Mouse (Mus musculus): ENCODE results near the gene Endou. TPM values are rescaled to one million over a fixed set of nuclear protein-coding genes. Genes with fewer than 3 reads are reported as not detected.

Endou gene
- total RNA-seq (2014; rRNA removed), result 0.10 TPM in 1 of 2 replicates, not detected in the other
- 0.44 and 0.49 TPM in 2 replicates for polyA plus RNA-seq (2015; fragmentation: Nextera tagmentation; extraction: Ambion mirVana)

GRCm38 (mm10) chr15:97731111-97731510 lies at the start of gene Endou:
Gene Endou, minus strand, starts transcription at chr15:97731339.
- no peak within 1 kb of the TSS for H3K27ac ChIP-seq
- no peak within 1 kb of the TSS for H3K4me3 ChIP-seq (ENCODE audit: low read length)
- TF ChIP-seq CTCF (IDR thresholded peaks at IDR 0.05; ENCODE audit: low read depth), result no peak
- no peaks in the 10 kb centered on the region for H3K4me1 ChIP-seq (ENCODE audit: insufficient read depth, low read length)
- 95% methylated on average over 8 of the region's 8 CpGs for WGBS
- no peaks in the 10 kb centered on the region for H3K27me3 ChIP-seq (ENCODE audit: insufficient read depth, low read length)
- H3K36me3 ChIP-seq (ENCODE audit: insufficient read depth, low read length), result no peaks in the 10 kb centered on the region
- ATAC-seq (no peak), DNase-seq (ENCODE audit: low spot score) (no peak)
- no peak within 1 kb of the TSS for H3K4me2 ChIP-seq (ENCODE audit: low read depth, low read length)
- no peak within 1 kb of the TSS for H3K9ac ChIP-seq (replicated peaks; ENCODE audit: low read length)
- no peaks in the 10 kb centered on the region for H3K9me3 ChIP-seq (ENCODE audit: low read length)

- H3K4me3 ChIP-seq (ENCODE audit: low read length), result no peak overlapping the region
- ATAC-seq, result no peak
- no peaks in the 10 kb centered on the region for H3K9me3 ChIP-seq (ENCODE audit: low read length)
- WGBS, result 52% methylated on average over 12 of the region's 12 CpGs
- H3K4me1 ChIP-seq (ENCODE audit: insufficient read depth, low read length), result 0 out of 2 replicates have a peak, but pooled peaks cover 8% of the 10 kb centered on the region
- DNase-seq (ENCODE audit: low spot score), result peak; percentile 38
- no peak overlapping the region for H3K9ac ChIP-seq (replicated peaks; ENCODE audit: low read length)
- peak overlapping the region; percentile 27; the same call in 1 of the 2 replicates for H3K27ac ChIP-seq
- TF ChIP-seq CTCF (IDR thresholded peaks at IDR 0.05; ENCODE audit: low read depth), result no peak
- H3K4me2 ChIP-seq (ENCODE audit: low read depth, low read length), result no peak overlapping the region
- no peaks in the 10 kb centered on the region for H3K36me3 ChIP-seq (ENCODE audit: insufficient read depth, low read length)
- no peaks in the 10 kb centered on the region for H3K27me3 ChIP-seq (ENCODE audit: insufficient read depth, low read length)
Measured at GRCm38 (mm10) chr15:97780611-97781031, 49.5 kb upstream of the Endou start.

- ATAC-seq, result no peak
- Histone ChIP-seq H3K9ac (replicated peaks; ENCODE audit: low read length) (no peak overlapping the region), H3K9me3 (ENCODE audit: low read length) (no peaks in the 10 kb centered on the region), H3K4me3 (ENCODE audit: low read length) (no peak overlapping the region), H3K4me2 (ENCODE audit: low read depth, low read length) (no peak overlapping the region), H3K4me1 (ENCODE audit: insufficient read depth, low read length) (0 out of 2 replicates have a peak, but pooled peaks cover 8% of the 10 kb centered on the region), H3K27ac (no peak overlapping the region), H3K27me3 (ENCODE audit: insufficient read depth, low read length) (no peaks in the 10 kb centered on the region), H3K36me3 (ENCODE audit: insufficient read depth, low read length) (no peaks in the 10 kb centered on the region)
- TF ChIP-seq CTCF (IDR thresholded peaks at IDR 0.05; ENCODE audit: low read depth), result no peak
- 88% methylated on average over 1 of the region's 1 CpGs for WGBS
- DNase-seq (ENCODE audit: low spot score), result no peak
Measured at GRCm38 (mm10) chr15:97779576-97779975, 48.4 kb upstream of the Endou start.

GRCm38 (mm10) chr15:97778311-97779098 lies 47.4 kb upstream of the Endou start, which contains the start of gene Slc48a1:
Gene Slc48a1, plus strand, starts transcription at chr15:97778520.
- WGBS, result 76% methylated on average over 8 of the region's 8 CpGs

GRCm38 (mm10) chr15:97776919-97777318 lies 45.8 kb upstream of the Endou start:
- no peak overlapping the region for H3K27ac ChIP-seq
- DNase-seq (ENCODE audit: low spot score) (no peak), ATAC-seq (no peak)
- H3K9me3 ChIP-seq (ENCODE audit: low read length), result no peaks in the 10 kb centered on the region
- WGBS, result 86% methylated on average over 6 of the region's 6 CpGs
- H3K4me1 ChIP-seq (ENCODE audit: insufficient read depth, low read length), result 0 out of 2 replicates have a peak, but pooled peaks cover 8% of the 10 kb centered on the region
- H3K27me3 ChIP-seq (ENCODE audit: insufficient read depth, low read length), result no peaks in the 10 kb centered on the region
- H3K9ac ChIP-seq (replicated peaks; ENCODE audit: low read length), result no peak overlapping the region
- TF ChIP-seq CTCF (IDR thresholded peaks at IDR 0.05; ENCODE audit: low read depth), result no peak
- H3K4me3 ChIP-seq (ENCODE audit: low read length), result no peak overlapping the region
- no peak overlapping the region for H3K4me2 ChIP-seq (ENCODE audit: low read depth, low read length)
- H3K36me3 ChIP-seq (ENCODE audit: insufficient read depth, low read length), result no peaks in the 10 kb centered on the region

More at GRCm38 (mm10) chr15:97778311-97779098, 47.4 kb upstream of the Endou start, which contains the start of gene Slc48a1:
- no peak within 1 kb of the TSS for H3K4me3 ChIP-seq (ENCODE audit: low read length)
- no peak within 1 kb of the TSS for H3K27ac ChIP-seq
- H3K27me3 ChIP-seq (ENCODE audit: insufficient read depth, low read length), result no peaks in the 10 kb centered on the region
- DNase-seq (ENCODE audit: low spot score), result no peak
- no peak within 1 kb of the TSS for H3K4me2 ChIP-seq (ENCODE audit: low read depth, low read length)
- no peak for ATAC-seq
- no peak within 1 kb of the TSS for H3K9ac ChIP-seq (replicated peaks; ENCODE audit: low read length)
- H3K36me3 ChIP-seq (ENCODE audit: insufficient read depth, low read length), result no peaks in the 10 kb centered on the region
- 0 out of 2 replicates have a peak, but pooled peaks cover 8% of the 10 kb centered on the region for H3K4me1 ChIP-seq (ENCODE audit: insufficient read depth, low read length)
- no peak for TF ChIP-seq CTCF (IDR thresholded peaks at IDR 0.05; ENCODE audit: low read depth)
- H3K9me3 ChIP-seq (ENCODE audit: low read length), result no peaks in the 10 kb centered on the region

GRCm38 (mm10) chr15:97776514-97776913 lies 45.4 kb upstream of the Endou start:
- Histone ChIP-seq H3K36me3 (ENCODE audit: insufficient read depth, low read length) (no peaks in the 10 kb centered on the region), H3K9me3 (ENCODE audit: low read length) (no peaks in the 10 kb centered on the region), H3K4me3 (ENCODE audit: low read length) (no peak overlapping the region), H3K27ac (no peak overlapping the region), H3K4me1 (ENCODE audit: insufficient read depth, low read length) (0 out of 2 replicates have a peak, but pooled peaks cover 8% of the 10 kb centered on the region), H3K27me3 (ENCODE audit: insufficient read depth, low read length) (no peaks in the 10 kb centered on the region), H3K9ac (replicated peaks; ENCODE audit: low read length) (no peak overlapping the region), H3K4me2 (ENCODE audit: low read depth, low read length) (no peak overlapping the region)
- WGBS, result 8% methylated on average over 8 of the region's 8 CpGs
- DNase-seq (ENCODE audit: low spot score) (peak; percentile 73), ATAC-seq (0 out of 2 replicates have a peak, but pooled peaks have one; percentile 57)
- TF ChIP-seq CTCF (IDR thresholded peaks at IDR 0.05; ENCODE audit: low read depth), result peak; percentile 81

Measured in hindbrain, postnatal 0 days (tissue).